Mouse (Mus musculus) CH12.LX (cell line): ENCODE measurements around the gene D330020A13Rik. TPM values are rescaled to one million over a fixed set of nuclear protein-coding genes. Genes with fewer than 3 reads are reported as not detected.

Experiments used
- DNase-seq: peaks from one replicate; pipeline ENCODE4 v3.0.0-alpha.2; 2013; ENCODE audit errors: extremely low read depth
- H3K27ac ChIP-seq: 2 replicates; pipeline ENCODE4 v1.5.1; 2012; ENCODE audit warnings: low read depth, mild to moderate bottlenecking, control low read depth, moderate library complexity; ENCODE audit not compliant: insufficient read depth
- H3K27me3 ChIP-seq: replicated peaks from 2 replicates; pipeline ENCODE3; 2012; ENCODE audit warnings: inconsistent platforms
- H3K36me3 ChIP-seq, 2 experiments: replicated peaks in 1 of 2; 2 replicates each; pipeline versions ENCODE3 to v1.6.1; 2012; ENCODE audit warnings: inconsistent platforms in 1 of 2, low read length in 1 of 2, mild to moderate bottlenecking in 1 of 2, mixed read lengths in 1 of 2, moderate library complexity in 1 of 2; ENCODE audit not compliant: control insufficient read depth in 1 of 2, insufficient read depth in 1 of 2
- H3K4me1 ChIP-seq, 2 experiments: 2 replicates each; pipeline ENCODE4 v1.6.1; 2012; ENCODE audit warnings: inconsistent platforms in 1 of 2, moderate library complexity in 1 of 2; ENCODE audit not compliant: insufficient read depth in 2 of 2, control insufficient read depth in 1 of 2
- H3K4me2 ChIP-seq: 2 replicates; pipeline ENCODE4 v1.6.1; 2012; ENCODE audit warnings: low read depth, mild to moderate bottlenecking, control low read depth; ENCODE audit not compliant: poor library complexity, insufficient read depth, severe bottlenecking
- H3K4me3 ChIP-seq, 3 experiments: fragments of 150-350 bp in 1 of 3; sonication (generic) in 1 of 3; replicated peaks in 1 of 3; 2 replicates each; pipeline versions ENCODE3 to v1.5.1; 2011 to 2012; ENCODE audit warnings: low read depth in 2 of 3, low read length in 2 of 3, mild to moderate bottlenecking in 2 of 3, moderate library complexity in 2 of 3, control low read depth in 1 of 3, improper control_type of control experiment in 1 of 3, inconsistent platforms in 1 of 3, mixed read lengths in 1 of 3; ENCODE audit not compliant: poor library complexity in 1 of 3
- H3K79me2 ChIP-seq: replicated peaks from 2 replicates; pipeline ENCODE4 v1.6.1; 2012; ENCODE audit warnings: mild to moderate bottlenecking, moderate library complexity; ENCODE audit not compliant: control insufficient read depth, poor library complexity, insufficient read depth, severe bottlenecking; ENCODE audit errors: extremely low read depth
- H3K9ac ChIP-seq: 2 replicates; pipeline ENCODE4 v1.6.1; 2012; ENCODE audit warnings: low read depth, mild to moderate bottlenecking, control low read depth, moderate library complexity; ENCODE audit not compliant: insufficient read depth
- H3K9me3 ChIP-seq: replicated peaks from 2 replicates; pipeline ENCODE3; 2012; ENCODE audit warnings: low read length, inconsistent platforms, mixed read lengths
- CHD2 ChIP-seq: IDR thresholded peaks from 2 replicates; pipeline ENCODE4 v1.6.1; 2011; ENCODE audit warnings: low read length, improper control_type of control experiment
- E2F4 ChIP-seq: IDR thresholded peaks from 2 replicates; pipeline ENCODE4 v1.6.1; 2011; ENCODE audit warnings: low read depth, low read length, improper control_type of control experiment; ENCODE audit not compliant: insufficient replicate concordance
- ELF1 ChIP-seq: IDR thresholded peaks from 2 replicates; pipeline ENCODE4 v1.6.1; 2014; ENCODE audit warnings: low read depth, mild to moderate bottlenecking, inconsistent platforms, low read length, improper control_type of control experiment
- HCFC1 ChIP-seq: IDR thresholded peaks from 2 replicates; pipeline ENCODE4 v1.6.1; 2012; ENCODE audit warnings: low read depth, mild to moderate bottlenecking, inconsistent platforms, low read length, improper control_type of control experiment
- IRF4 ChIP-seq: IDR thresholded peaks from 2 replicates; pipeline ENCODE4 v1.6.1; 2014; ENCODE audit warnings: low read depth, mild to moderate bottlenecking, inconsistent platforms, low read length, improper control_type of control experiment
- JUN ChIP-seq: IDR thresholded peaks from 2 replicates; pipeline ENCODE4 v1.6.1; 2011; ENCODE audit warnings: low read depth, mild to moderate bottlenecking, low read length, improper control_type of control experiment, moderate library complexity; ENCODE audit not compliant: insufficient read depth
- JUND ChIP-seq: conservative IDR thresholded peaks from 2 replicates; pipeline ENCODE4 v1.6.1; 2011; ENCODE audit warnings: low read depth, low read length, improper control_type of control experiment
- KAT2A ChIP-seq: IDR thresholded peaks from 2 replicates; pipeline ENCODE4 v1.6.1; 2012; ENCODE audit warnings: low read length, improper control_type of control experiment, inconsistent platforms; ENCODE audit not compliant: insufficient replicate concordance
- MAFK ChIP-seq: IDR thresholded peaks from 2 replicates; pipeline ENCODE4 v1.6.1; 2011; ENCODE audit warnings: low read length, improper control_type of control experiment; ENCODE audit not compliant: insufficient replicate concordance
- MAX ChIP-seq: IDR thresholded peaks from 2 replicates; pipeline ENCODE4 v1.6.1; 2011; ENCODE audit warnings: low read length, improper control_type of control experiment
- MAZ ChIP-seq: IDR thresholded peaks from 2 replicates; pipeline ENCODE4 v1.6.1; 2012; ENCODE audit warnings: low read depth, mild to moderate bottlenecking, inconsistent platforms, low read length, improper control_type of control experiment, moderate library complexity
- MEF2A ChIP-seq: IDR thresholded peaks from 2 replicates; pipeline ENCODE4 v1.6.1; 2014; ENCODE audit warnings: low read depth, mild to moderate bottlenecking, inconsistent platforms, low read length, improper control_type of control experiment, borderline replicate concordance
- MXI1 ChIP-seq: IDR thresholded peaks from 2 replicates; pipeline ENCODE4 v1.6.1; 2011; ENCODE audit warnings: mild to moderate bottlenecking, low read depth, low read length, improper control_type of control experiment
- MYC ChIP-seq: IDR thresholded peaks from 2 replicates; pipeline ENCODE4 v1.6.1; 2011; ENCODE audit warnings: low read depth, mild to moderate bottlenecking, improper control_type of control experiment, low read length
- NELFE ChIP-seq: IDR thresholded peaks from 2 replicates; pipeline ENCODE4 v1.6.1; 2011; ENCODE audit warnings: low read depth, low read length, improper control_type of control experiment
- NRF1 ChIP-seq: IDR thresholded peaks from 2 replicates; pipeline ENCODE4 v1.6.1; 2014; ENCODE audit warnings: low read depth, mild to moderate bottlenecking, inconsistent platforms, low read length, improper control_type of control experiment, moderate library complexity
- PAX5 ChIP-seq: IDR thresholded peaks from 2 replicates; pipeline ENCODE4 v1.6.1; 2012; ENCODE audit warnings: low read length, inconsistent platforms, mixed read lengths
- POLR2A ChIP-seq: IDR thresholded peaks from 2 replicates; pipeline ENCODE4 v1.6.1; 2011; ENCODE audit warnings: low read depth, mild to moderate bottlenecking, improper control_type of control experiment, low read length
- POLR2AphosphoS2 ChIP-seq: IDR thresholded peaks from 2 replicates; pipeline ENCODE4 v1.6.1; 2011; ENCODE audit warnings: low read depth, low read length, improper control_type of control experiment
- RAD21 ChIP-seq: IDR thresholded peaks from 2 replicates; pipeline ENCODE4 v1.6.1; 2011; ENCODE audit warnings: low read depth, mild to moderate bottlenecking, low read length, improper control_type of control experiment, moderate library complexity
- RCOR1 ChIP-seq: conservative IDR thresholded peaks from 2 replicates; pipeline ENCODE4 v1.6.1; 2012; ENCODE audit warnings: low read depth, mild to moderate bottlenecking, inconsistent platforms, low read length, improper control_type of control experiment
- TBP ChIP-seq: conservative IDR thresholded peaks from 2 replicates; pipeline ENCODE4 v1.6.1; 2011; ENCODE audit warnings: low read depth, low read length, improper control_type of control experiment
- UBTF ChIP-seq: IDR thresholded peaks from 2 replicates; pipeline ENCODE4 v1.6.1; 2012; ENCODE audit warnings: low read depth, mild to moderate bottlenecking, inconsistent platforms, low read length, improper control_type of control experiment, moderate library complexity
- USF1 ChIP-seq: IDR thresholded peaks from 2 replicates; pipeline ENCODE4 v1.6.1; 2014; ENCODE audit warnings: low read depth, mild to moderate bottlenecking, inconsistent platforms, low read length, improper control_type of control experiment
- USF2 ChIP-seq: conservative IDR thresholded peaks from 2 replicates; pipeline ENCODE4 v1.6.1; 2011; ENCODE audit warnings: low read depth, low read length, improper control_type of control experiment
- ZC3H11A ChIP-seq: IDR thresholded peaks from 2 replicates; pipeline ENCODE4 v1.6.1; 2012; ENCODE audit warnings: low read depth, mild to moderate bottlenecking, inconsistent platforms, low read length, improper control_type of control experiment
- ZKSCAN1 ChIP-seq: IDR thresholded peaks from 2 replicates; pipeline ENCODE4 v1.6.1; 2012; ENCODE audit warnings: low read depth, inconsistent platforms, low read length, improper control_type of control experiment, borderline replicate concordance
- ZMIZ1 ChIP-seq: IDR thresholded peaks from 2 replicates; pipeline ENCODE4 v1.6.1; 2012; ENCODE audit warnings: low read depth, mild to moderate bottlenecking, inconsistent platforms, low read length, improper control_type of control experiment
- dilution Hi-C: fragments of 300-500 bp; cut with MboI; formaldehyde crosslinking; loops from 2 replicates; pipeline ENCODE4 v1.14.3; 2020; ENCODE audit warnings: low sequenced_read_pairs; ENCODE audit not compliant: extremely low pct_unique_long_range_greater_than_20kb, extremely low pct_ligation_motif_present
- in situ Hi-C: fragments of 300-500 bp; cut with MboI; formaldehyde crosslinking; loops from 3 replicates; pipeline ENCODE4 v1.14.3; 2019; ENCODE audit warnings: low sequenced_read_pairs, low pct_ligation_motif_present, low pct_unique_long_range_greater_than_20kb, mixed read lengths
- polyA plus RNA-seq: library from polyadenylated mRNA; unstranded; fragments of >175 nt; gene quantifications from 2 replicates; pipeline ENCODE4 v1.2.1, GENCODE M21; 2012; ENCODE audit warnings: low read depth; ENCODE audit not compliant: insufficient read length
- total RNA-seq, 2 experiments: library from RNA; depleted of rRNA; stranded (reverse); fragments of 300-350 nt in 1 of 2; fragments of >200 nt in 1 of 2; gene quantifications; 2 replicates each; pipeline ENCODE4 v1.2.3; 2012 to 2014

Gene D330020A13Rik
- total and polyA plus RNA-seq, 3 experiments, result not detected

DNA sequence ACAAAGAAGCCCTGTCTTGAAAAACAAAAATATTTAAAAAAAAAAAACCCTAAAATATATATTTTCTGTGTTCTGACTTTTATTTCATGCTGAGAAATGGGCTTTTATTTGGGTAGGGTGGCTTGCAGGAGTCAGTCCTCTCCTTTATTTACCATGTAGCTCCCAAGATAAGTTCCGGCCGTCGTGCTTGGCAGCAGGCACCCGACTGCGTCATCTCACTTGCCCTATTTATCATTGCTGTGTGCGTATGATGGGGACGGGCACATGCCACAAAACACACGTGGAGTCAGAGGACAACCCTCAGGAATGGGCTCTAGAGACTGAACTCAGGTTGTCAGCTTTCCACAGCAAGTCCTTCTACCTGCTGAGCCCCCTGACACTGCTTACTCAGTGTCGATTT, 25.0 kb downstream of the D330020A13Rik start:
- dilution Hi-C loops (no loop called here), in situ Hi-C loops (loop anchor here (25.0 kb wide), 2 partner anchors 532 to 832 kb away; partner anchors contain the start of gene Fbxl14)
- Histone ChIP-seq H3K27ac (no peak overlapping the region), H3K27me3 (no peaks in the 10 kb centered on the region), H3K36me3 (peaks cover 2 to 13% of the 10 kb centered on the region in 2 experiments), H3K4me2 (no peak overlapping the region), H3K9me3 (no peaks in the 10 kb centered on the region), H3K79me2 (no peaks in the 10 kb centered on the region), H3K9ac (no peak overlapping the region), H3K4me3 (no peak overlapping the region), H3K4me1 (peaks cover 0 to 5% of the 10 kb centered on the region in 2 experiments; a peak in 1 of 4 replicates)
- TF ChIP-seq RAD21 (no peak), USF2 (no peak), KAT2A (no peak), NELFE (no peak), USF1 (no peak), ZMIZ1 (no peak), MAZ (no peak), HCFC1 (no peak), IRF4 (no peak), MAX (no peak), NRF1 (no peak), RCOR1 (no peak), MYC (no peak), MXI1 (no peak), POLR2A (no peak)
- DNase-seq, result no peak

- peaks cover 12 to 25% of the 10 kb centered on the region in 2 experiments for H3K36me3 ChIP-seq
- TF ChIP-seq MEF2A (no peak), POLR2AphosphoS2 (no peak), POLR2A (no peak), E2F4 (no peak), IRF4 (no peak), CHD2 (no peak), TBP (no peak), MYC (no peak), KAT2A (no peak), ZKSCAN1 (no peak), ELF1 (no peak), UBTF (no peak), ZC3H11A (no peak), JUND (no peak), RAD21 (no peak), JUN (no peak), PAX5 (no peak), MAZ (no peak), MAFK (no peak)
- no peak overlapping the region for H3K9ac ChIP-seq
- no peak overlapping the region for H3K4me3 ChIP-seq
- H3K4me2 ChIP-seq, result no peak overlapping the region
- H3K9me3 ChIP-seq, result no peaks in the 10 kb centered on the region
- H3K4me1 ChIP-seq, result peaks cover 0 to 5% of the 10 kb centered on the region in 2 experiments; a peak in 1 of 4 replicates
- H3K27ac ChIP-seq, result no peak overlapping the region
- in situ Hi-C loops, result loop anchor here (25.0 kb wide), 2 partner anchors 533 to 833 kb away; partner anchors contain the start of gene Fbxl14
- H3K27me3 ChIP-seq, result no peaks in the 10 kb centered on the region
- DNase-seq, result no peak
- H3K79me2 ChIP-seq, result no peaks in the 10 kb centered on the region
- dilution Hi-C loops, result no loop called here
Observed at GRCm38 (mm10) chr6:120320369-120320768, 26.2 kb downstream of the D330020A13Rik start.
